Mouse (Mus musculus): ENCODE measurements at regions not wholly inside any gene's neighbourhood (a gene's known extent, or its start where the extent isn't known, plus 50 kb on each side); places are given as distances from the start of the nearest gene placed in this dataset.

GRCm38 (mm10) chr13:84065256-84065898 is 156.7 kb upstream of the Tmem161b start:
- CTCF ChIA-PET: no interaction called here

- CTCF ChIA-PET: no interaction called here
Observed at GRCm38 (mm10) chr13:84066211-84066959, 155.7 kb upstream of the Tmem161b start.

- CTCF ChIA-PET: no interaction called here
Observed at GRCm38 (mm10) chr13:84066960-84067665, 155.0 kb upstream of the Tmem161b start.

GRCm38 (mm10) chr13:84068365-84068764 is 153.7 kb upstream of the Tmem161b start:
- CTCF ChIA-PET: no interaction called here
